Mouse (Mus musculus) cortical plate, adult 2 months (tissue): Measurements from ENCODE around the gene Ptch2.

Source experiments
- CTCF ChIP-seq: fragments of 200-500 bp; IDR thresholded peaks from 2 replicates; pipeline ENCODE4 v1.5.1; 2011; ENCODE audit warnings: mild to moderate bottlenecking, control low read depth, low read length; ENCODE audit not compliant: insufficient read depth; ENCODE audit errors: extremely low read depth
- POLR2A ChIP-seq: fragments of 200-500 bp; IDR thresholded peaks from 2 replicates; pipeline ENCODE4 v1.6.1; 2011; ENCODE audit warnings: mild to moderate bottlenecking, low read length, control low read depth; ENCODE audit not compliant: insufficient read depth; ENCODE audit errors: extremely low read depth

DNA sequence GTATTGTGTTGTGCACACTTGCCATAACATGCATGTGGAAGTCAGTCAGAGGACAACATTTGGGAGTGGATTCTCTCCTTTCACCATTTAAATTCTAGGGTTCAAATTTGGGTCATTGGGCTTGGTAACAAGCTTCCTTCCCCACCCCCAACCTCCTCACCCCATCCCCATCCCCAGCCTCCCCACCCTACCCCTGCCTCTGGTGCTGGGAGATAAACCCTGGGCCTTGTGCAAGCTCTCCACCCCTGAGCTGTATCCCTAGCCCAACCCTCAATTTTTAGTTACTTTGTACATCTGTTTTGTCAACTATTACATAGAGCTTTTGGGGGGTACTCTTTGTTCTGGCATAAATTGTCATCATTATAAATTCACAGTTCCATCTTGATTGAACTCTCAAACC is 39.8 kb upstream of the Ptch2 start:
- no peak for TF ChIP-seq POLR2A
- TF ChIP-seq CTCF: no peak
